Mouse (Mus musculus): ENCODE results near the gene Kcnip1. TPM values are rescaled to one million over a fixed set of nuclear protein-coding genes. Genes with fewer than 3 reads are reported as not detected.

The Kcnip1 gene
- polyA plus RNA-seq, 1 experiment from 2014 or later, result 3.9 TPM

DNA sequence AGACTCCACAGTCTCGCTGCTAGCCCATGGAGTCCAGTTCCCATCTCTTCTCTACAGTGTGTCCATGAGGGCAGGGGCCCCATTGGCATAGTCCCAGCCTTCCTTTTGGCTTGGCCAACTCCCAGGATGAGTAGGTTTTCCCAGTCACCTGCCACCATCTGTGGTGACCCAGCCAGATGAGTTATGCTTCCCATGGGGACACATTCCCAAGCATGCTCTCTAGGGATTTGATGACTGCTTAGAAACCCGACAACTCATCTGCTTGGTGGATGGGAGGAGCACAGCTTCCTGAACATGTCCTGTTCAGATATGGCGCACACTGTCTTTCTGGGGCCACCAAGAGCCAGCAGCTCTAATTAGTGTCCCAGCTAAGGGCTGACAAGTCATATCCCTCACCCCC, 252.8 kb downstream of the Kcnip1 start:
- H3K4me1 ChIP-seq (replicated peaks; ENCODE audit: control insufficient read depth, insufficient read depth), result peaks cover 2% of the 10 kb centered on the region; the same call in 1 of the 2 replicates
- no peaks in the 10 kb centered on the region for H3K36me3 ChIP-seq (ENCODE audit: control insufficient read depth, insufficient read depth, low read length)
- H3K27ac ChIP-seq (replicated peaks), result no peak overlapping the region
- H3K4me3 ChIP-seq (ENCODE audit: low read depth, low read length), result no peak overlapping the region
- H3K4me2 ChIP-seq (replicated peaks; ENCODE audit: low read depth), result no peak overlapping the region
- TF ChIP-seq EP300 (optimal IDR thresholded peaks at IDR 0.05) (no peak), CTCF (IDR thresholded peaks at IDR 0.05; ENCODE audit: low read depth) (no peak)
- DNase-seq (ENCODE audit: low spot score) (no peak), ATAC-seq (ENCODE audit: low FRiP score, low TSS enrichment) (no peak)
- no peaks in the 10 kb centered on the region for H3K9me3 ChIP-seq (ENCODE audit: control insufficient read depth, low read length)
- H3K27me3 ChIP-seq (ENCODE audit: control insufficient read depth, insufficient read depth, low read length), result no peaks in the 10 kb centered on the region
- WGBS, result 75% methylated on average over 3 of the region's 3 CpGs
- H3K9ac ChIP-seq (ENCODE audit: low read length), result no peak overlapping the region

DNA sequence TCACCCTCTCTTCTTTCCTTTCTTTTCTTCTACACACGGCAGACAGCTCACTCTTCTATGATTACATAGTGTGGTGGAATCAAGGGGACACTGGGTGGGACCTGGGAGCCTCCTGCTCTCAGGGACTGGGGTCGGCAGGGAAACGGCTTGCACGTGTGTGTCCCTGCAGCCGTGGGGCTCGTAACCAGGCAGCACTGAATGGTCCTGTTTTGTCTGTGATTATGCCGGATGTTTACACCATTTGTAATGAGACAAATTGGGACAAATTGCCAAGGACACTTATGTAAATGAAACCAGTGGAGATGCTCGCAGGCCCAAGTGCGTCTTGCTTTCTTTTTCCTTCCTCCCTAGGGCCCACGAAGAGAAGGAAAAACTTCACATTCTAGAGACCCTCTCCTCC, 256.5 kb downstream of the Kcnip1 start:
- no peak for ATAC-seq (ENCODE audit: low FRiP score, low TSS enrichment)

DNA sequence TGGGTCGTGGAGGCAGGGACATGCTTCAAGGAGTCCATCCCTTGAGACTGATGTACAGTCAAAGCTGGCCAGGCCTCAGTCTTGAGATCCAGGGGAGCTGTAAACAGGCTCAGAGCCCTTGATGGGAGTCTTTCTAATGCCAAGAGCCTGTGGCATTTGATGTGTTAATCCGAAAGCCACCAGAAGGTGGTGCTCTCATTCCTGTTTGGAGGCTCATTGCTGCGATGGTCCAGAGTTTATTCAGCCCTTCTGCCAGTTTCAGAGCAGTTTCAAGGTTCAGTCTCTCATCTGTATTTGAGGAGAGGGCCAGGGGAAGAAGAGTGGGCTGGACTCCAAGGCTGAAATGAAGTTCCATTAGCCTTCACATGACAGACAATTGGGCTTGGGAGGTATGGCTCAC, 259.7 kb downstream of the Kcnip1 start:
- no peak overlapping the region for H3K27ac ChIP-seq (replicated peaks)
- no peaks in the 10 kb centered on the region for H3K9me3 ChIP-seq (ENCODE audit: control insufficient read depth, low read length)
- peak; percentile 70 for DNase-seq (ENCODE audit: low spot score)
- H3K4me1 ChIP-seq (replicated peaks; ENCODE audit: control insufficient read depth, insufficient read depth), result no peaks in the 10 kb centered on the region
- H3K9ac ChIP-seq (ENCODE audit: low read length), result no peak overlapping the region
- H3K27me3 ChIP-seq (ENCODE audit: control insufficient read depth, insufficient read depth, low read length), result no peaks in the 10 kb centered on the region
- H3K4me2 ChIP-seq (replicated peaks; ENCODE audit: low read depth), result no peak overlapping the region
- ATAC-seq (ENCODE audit: low FRiP score, low TSS enrichment), result no peak
- H3K4me3 ChIP-seq (ENCODE audit: low read depth, low read length), result no peak overlapping the region
- H3K36me3 ChIP-seq (ENCODE audit: control insufficient read depth, insufficient read depth, low read length), result no peaks in the 10 kb centered on the region
- TF ChIP-seq CTCF (IDR thresholded peaks at IDR 0.05; ENCODE audit: low read depth) (peak; percentile 93), EP300 (optimal IDR thresholded peaks at IDR 0.05) (no peak)
- 14% methylated on average over 3 of the region's 3 CpGs for WGBS

More for the DNA sequence above, 256.5 kb downstream of the Kcnip1 start:
- TF ChIP-seq CTCF (IDR thresholded peaks at IDR 0.05; ENCODE audit: low read depth) (no peak), EP300 (optimal IDR thresholded peaks at IDR 0.05) (no peak)
- Histone ChIP-seq H3K27me3 (ENCODE audit: control insufficient read depth, insufficient read depth, low read length) (no peaks in the 10 kb centered on the region), H3K9me3 (ENCODE audit: control insufficient read depth, low read length) (no peaks in the 10 kb centered on the region), H3K27ac (replicated peaks) (no peak overlapping the region), H3K9ac (ENCODE audit: low read length) (no peak overlapping the region), H3K36me3 (ENCODE audit: control insufficient read depth, insufficient read depth, low read length) (no peaks in the 10 kb centered on the region), H3K4me3 (ENCODE audit: low read depth, low read length) (no peak overlapping the region), H3K4me1 (replicated peaks; ENCODE audit: control insufficient read depth, insufficient read depth) (no peaks in the 10 kb centered on the region), H3K4me2 (replicated peaks; ENCODE audit: low read depth) (no peak overlapping the region)
- no peak for DNase-seq (ENCODE audit: low spot score)
- WGBS, result 57% methylated on average over 10 of the region's 10 CpGs

DNA sequence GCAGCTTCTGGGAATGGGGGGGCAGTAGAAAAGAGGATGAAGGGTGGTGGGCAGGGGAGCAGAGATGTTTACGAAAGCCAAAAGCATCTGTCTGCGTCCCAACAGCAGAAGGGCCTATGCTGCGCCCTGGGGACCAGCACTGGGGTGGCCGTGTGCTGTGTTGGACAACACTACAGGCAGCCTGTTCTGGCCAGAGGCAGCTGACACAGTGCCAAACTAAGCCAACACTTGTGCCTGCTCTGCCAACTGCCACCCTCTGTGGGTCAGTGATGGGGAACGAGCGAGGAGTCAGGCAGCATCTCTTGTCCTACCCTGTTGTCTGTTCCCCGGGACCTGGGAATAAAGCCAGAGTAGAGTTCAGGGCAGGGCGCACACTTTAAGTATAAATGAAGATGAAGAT, 260.6 kb downstream of the Kcnip1 start:
- 82% methylated on average over 8 of the region's 8 CpGs for WGBS
- H3K27me3 ChIP-seq (ENCODE audit: control insufficient read depth, insufficient read depth, low read length), result no peaks in the 10 kb centered on the region
- no peak overlapping the region for H3K4me2 ChIP-seq (replicated peaks; ENCODE audit: low read depth)
- no peaks in the 10 kb centered on the region for H3K4me1 ChIP-seq (replicated peaks; ENCODE audit: control insufficient read depth, insufficient read depth)
- no peaks in the 10 kb centered on the region for H3K9me3 ChIP-seq (ENCODE audit: control insufficient read depth, low read length)
- ATAC-seq (ENCODE audit: low FRiP score, low TSS enrichment), result no peak
- no peak overlapping the region for H3K9ac ChIP-seq (ENCODE audit: low read length)
- no peaks in the 10 kb centered on the region for H3K36me3 ChIP-seq (ENCODE audit: control insufficient read depth, insufficient read depth, low read length)
- H3K4me3 ChIP-seq (ENCODE audit: low read depth, low read length), result no peak overlapping the region
- no peak for DNase-seq (ENCODE audit: low spot score)
- no peak overlapping the region for H3K27ac ChIP-seq (replicated peaks)
- TF ChIP-seq CTCF (IDR thresholded peaks at IDR 0.05; ENCODE audit: low read depth) (no peak), EP300 (optimal IDR thresholded peaks at IDR 0.05) (no peak)

DNA sequence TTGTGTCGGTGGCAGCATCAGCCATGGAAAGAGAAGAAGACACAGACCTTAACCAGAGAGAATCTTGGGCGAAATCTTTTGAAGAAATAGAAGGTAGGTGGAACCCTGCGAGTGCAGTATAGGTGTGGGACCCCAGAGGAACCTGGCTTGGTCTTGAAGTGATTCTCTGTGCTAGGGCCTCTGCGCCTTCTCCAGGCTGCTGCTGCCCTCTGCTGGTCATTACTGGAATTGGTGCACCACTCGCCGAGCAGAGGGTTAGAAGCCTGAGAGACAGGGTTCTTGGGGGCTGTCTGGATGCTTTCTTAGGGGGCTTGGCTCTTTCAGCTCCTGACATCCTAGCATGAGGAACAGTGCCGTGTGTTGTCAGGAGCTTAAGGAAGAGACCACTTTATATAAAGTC, 271.7 kb downstream of the Kcnip1 start:
- no peaks in the 10 kb centered on the region for H3K4me1 ChIP-seq (replicated peaks; ENCODE audit: control insufficient read depth, insufficient read depth)
- H3K4me2 ChIP-seq (replicated peaks; ENCODE audit: low read depth), result no peak overlapping the region
- no peak overlapping the region for H3K27ac ChIP-seq (replicated peaks)
- peak; percentile 94 for TF ChIP-seq CTCF (IDR thresholded peaks at IDR 0.05; ENCODE audit: low read depth)
- TF ChIP-seq EP300 (optimal IDR thresholded peaks at IDR 0.05), result no peak
- H3K36me3 ChIP-seq (ENCODE audit: control insufficient read depth, insufficient read depth, low read length), result no peaks in the 10 kb centered on the region
- H3K9ac ChIP-seq (ENCODE audit: low read length), result no peak overlapping the region
- 28% methylated on average over 7 of the region's 7 CpGs for WGBS
- ATAC-seq (ENCODE audit: low FRiP score, low TSS enrichment) (no peak), DNase-seq (ENCODE audit: low spot score) (peak; percentile 66)
- no peaks in the 10 kb centered on the region for H3K9me3 ChIP-seq (ENCODE audit: control insufficient read depth, low read length)
- H3K4me3 ChIP-seq (ENCODE audit: low read depth, low read length), result no peak overlapping the region
- H3K27me3 ChIP-seq (ENCODE audit: control insufficient read depth, insufficient read depth, low read length), result no peaks in the 10 kb centered on the region

DNA sequence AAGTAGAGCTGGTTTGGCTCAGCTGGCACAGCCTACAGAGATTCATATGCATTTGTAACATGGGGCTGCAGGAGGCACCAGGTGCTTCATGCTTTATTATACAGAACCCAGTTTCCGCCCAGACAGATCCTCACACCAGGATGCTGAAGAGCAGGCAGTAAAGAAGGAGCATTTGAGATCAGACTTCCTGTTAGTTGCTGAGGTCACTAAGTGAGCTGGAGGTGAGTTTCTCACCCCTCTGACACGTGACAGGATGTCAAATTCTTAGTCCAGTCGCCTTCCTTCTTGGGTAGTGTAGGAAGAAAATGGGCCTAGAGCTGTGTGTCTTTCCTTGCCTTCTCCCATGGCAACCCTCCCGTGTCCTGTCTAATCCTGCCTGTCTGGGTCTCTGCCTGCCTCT, 286.2 kb downstream of the Kcnip1 start:
- no peak for ATAC-seq (ENCODE audit: low FRiP score, low TSS enrichment)
- Histone ChIP-seq H3K9ac (ENCODE audit: low read length) (no peak overlapping the region), H3K4me3 (ENCODE audit: low read depth, low read length) (no peak overlapping the region), H3K27me3 (ENCODE audit: control insufficient read depth, insufficient read depth, low read length) (no peaks in the 10 kb centered on the region), H3K9me3 (ENCODE audit: control insufficient read depth, low read length) (no peaks in the 10 kb centered on the region), H3K4me2 (replicated peaks; ENCODE audit: low read depth) (no peak overlapping the region), H3K27ac (replicated peaks) (no peak overlapping the region), H3K4me1 (replicated peaks; ENCODE audit: control insufficient read depth, insufficient read depth) (no peaks in the 10 kb centered on the region), H3K36me3 (ENCODE audit: control insufficient read depth, insufficient read depth, low read length) (no peaks in the 10 kb centered on the region)
- WGBS, result 28% methylated on average over 4 of the region's 4 CpGs
- no peak for DNase-seq (ENCODE audit: low spot score)
- TF ChIP-seq CTCF (IDR thresholded peaks at IDR 0.05; ENCODE audit: low read depth), result no peak
- no peak for TF ChIP-seq EP300 (optimal IDR thresholded peaks at IDR 0.05)

Data from stomach, postnatal 0 days (tissue).